Mouse (Mus musculus) brain, embryonic 14.5 days (tissue): ENCODE results near the gene Nsmce1.

Experiments
- CTCF ChIP-seq: fragments of 200-500 bp; IDR thresholded peaks from 2 replicates; pipeline ENCODE4 v1.5.1; 2012; ENCODE audit warnings: inconsistent platforms, mild to moderate bottlenecking, moderate library complexity, borderline replicate concordance; ENCODE audit not compliant: insufficient read depth, insufficient read length; ENCODE audit errors: extremely low read depth
- POLR2A ChIP-seq: fragments of 200-500 bp; IDR thresholded peaks from 2 replicates; pipeline ENCODE4 v1.6.1; 2012; ENCODE audit warnings: mild to moderate bottlenecking, inconsistent platforms, borderline replicate concordance; ENCODE audit not compliant: poor library complexity, insufficient read depth, insufficient read length, severe bottlenecking; ENCODE audit errors: extremely low read depth

GRCm38 (mm10) chr7:125421911-125422310 is 69.5 kb downstream of the Nsmce1 start:
- TF ChIP-seq POLR2A (no peak), CTCF (no peak)
